Mouse (Mus musculus) heart, postnatal 0 days (tissue): ENCODE measurements at regions not wholly inside any gene's neighbourhood (a gene's known extent, or its start where the extent isn't known, plus 50 kb on each side); places are given as distances from the start of the nearest gene placed in this dataset.

ENCODE experiments used
- CTCF ChIP-seq: IDR thresholded peaks from 2 replicates; pipeline ENCODE4 v1.5.1; 2016; ENCODE audit warnings: antibody characterized with exemption, control low read depth, low read depth
- EP300 ChIP-seq: IDR thresholded peaks from 2 replicates; pipeline ENCODE4 v1.6.1; 2016; ENCODE audit warnings: antibody characterized with exemption, low read depth

- no peak for TF ChIP-seq CTCF
- TF ChIP-seq EP300 = no peak
Observed at GRCm38 (mm10) chr16:75159740-75160139, 426.1 kb downstream of the Lipi start.
